Mouse (Mus musculus) brain, embryonic 14.5 days (tissue): ENCODE results near the gene Ppid.

ENCODE experiments used
- CTCF ChIP-seq: fragments of 200-500 bp; IDR thresholded peaks from 2 replicates; pipeline ENCODE4 v1.5.1; 2012; ENCODE audit warnings: inconsistent platforms, mild to moderate bottlenecking, moderate library complexity, borderline replicate concordance; ENCODE audit not compliant: insufficient read depth, insufficient read length; ENCODE audit errors: extremely low read depth
- POLR2A ChIP-seq: fragments of 200-500 bp; IDR thresholded peaks from 2 replicates; pipeline ENCODE4 v1.6.1; 2012; ENCODE audit warnings: mild to moderate bottlenecking, inconsistent platforms, borderline replicate concordance; ENCODE audit not compliant: poor library complexity, insufficient read depth, insufficient read length, severe bottlenecking; ENCODE audit errors: extremely low read depth

DNA sequence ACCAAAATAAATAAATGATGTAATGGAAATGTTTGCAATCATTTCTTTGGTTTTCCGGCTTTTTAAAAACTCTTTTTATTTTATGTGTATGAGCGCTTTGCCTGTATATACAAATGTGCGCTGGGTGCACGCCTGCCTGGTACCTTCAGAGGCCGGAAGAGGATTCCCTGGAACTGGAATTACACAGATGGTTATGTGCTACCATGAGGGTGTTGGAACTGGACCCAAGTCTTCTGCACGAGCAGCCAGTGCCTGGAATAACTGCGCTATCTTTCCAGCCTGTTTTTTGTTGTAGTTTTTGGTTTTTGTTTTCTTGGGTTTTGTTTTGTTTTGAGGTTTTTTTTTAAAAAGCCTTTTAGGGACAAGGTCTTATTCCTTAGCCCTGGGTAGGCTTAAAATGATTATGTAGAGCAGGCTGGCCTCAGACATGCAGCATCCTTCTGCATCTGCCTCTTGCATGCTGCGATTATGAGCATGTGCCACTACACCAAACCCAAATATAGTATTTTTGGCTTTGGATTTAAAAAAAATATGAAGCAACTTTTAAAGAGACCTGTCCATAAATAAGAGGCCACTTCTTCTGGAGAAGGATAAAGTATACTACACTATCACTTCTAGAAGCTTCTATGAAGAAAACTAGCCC lies 41.3 kb upstream of the Ppid start:
- TF ChIP-seq CTCF (no peak), POLR2A (no peak)
